Mouse (Mus musculus) bone marrow macrophage, adult 2 months (primary cell): ENCODE measurements at regions not wholly inside any gene's neighbourhood (a gene's known extent, or its start where the extent isn't known, plus 50 kb on each side); places are given as distances from the start of the nearest gene placed in this dataset.

Source experiments
- H3K27ac ChIP-seq: 2 replicates; pipeline ENCODE4 v1.5.1; 2012; ENCODE audit warnings: low read depth, low read length; ENCODE audit not compliant: insufficient read depth
- H3K4me1 ChIP-seq: 2 replicates; pipeline ENCODE4 v1.6.1; 2012; ENCODE audit warnings: low read length; ENCODE audit not compliant: control insufficient read depth, insufficient read depth
- H3K4me3 ChIP-seq: 2 replicates; pipeline ENCODE4 v1.5.1; 2012; ENCODE audit warnings: mild to moderate bottlenecking, low read length, moderate library complexity; ENCODE audit not compliant: insufficient read depth
- CTCF ChIP-seq: IDR thresholded peaks from 2 replicates; pipeline ENCODE4 v1.5.1; 2012; ENCODE audit warnings: low read depth, mild to moderate bottlenecking, low read length, moderate library complexity
- POLR2A ChIP-seq: IDR thresholded peaks from 2 replicates; pipeline ENCODE4 v1.6.1; 2012; ENCODE audit warnings: mild to moderate bottlenecking, low read depth, low read length, borderline replicate concordance

- Histone ChIP-seq H3K4me1 (no peaks in the 10 kb centered on the region), H3K27ac (no peak overlapping the region), H3K4me3 (no peak overlapping the region)
- no peak for TF ChIP-seq CTCF
Measured at GRCm38 (mm10) chr12:92379130-92379529, 530.2 kb upstream of the Sel1l start.

- TF ChIP-seq CTCF, result no peak
- no peak for TF ChIP-seq POLR2A
- no peak overlapping the region for H3K27ac ChIP-seq
- H3K4me3 ChIP-seq, result no peak overlapping the region
- no peaks in the 10 kb centered on the region for H3K4me1 ChIP-seq
Measured at GRCm38 (mm10) chr12:92365926-92366325, 517.0 kb upstream of the Sel1l start.

GRCm38 (mm10) chr12:92353386-92354257 is 504.7 kb upstream of the Sel1l start:
- Histone ChIP-seq H3K27ac (no peak overlapping the region), H3K4me3 (no peak overlapping the region), H3K4me1 (no peaks in the 10 kb centered on the region)
- TF ChIP-seq CTCF, result no peak
- no peak for TF ChIP-seq POLR2A

GRCm38 (mm10) chr12:92318241-92318640 is 469.3 kb upstream of the Sel1l start:
- Histone ChIP-seq H3K4me3 (no peak overlapping the region), H3K4me1 (no peaks in the 10 kb centered on the region), H3K27ac (no peak overlapping the region)
- TF ChIP-seq POLR2A (no peak), CTCF (no peak)

GRCm38 (mm10) chr12:92317609-92318008 is 468.7 kb upstream of the Sel1l start:
- TF ChIP-seq CTCF (no peak), POLR2A (no peak)
- H3K4me1 ChIP-seq, result no peaks in the 10 kb centered on the region
- no peak overlapping the region for H3K4me3 ChIP-seq
- no peak overlapping the region for H3K27ac ChIP-seq

- H3K4me1 ChIP-seq, result no peaks in the 10 kb centered on the region
- no peak overlapping the region for H3K27ac ChIP-seq
- no peak overlapping the region for H3K4me3 ChIP-seq
- no peak for TF ChIP-seq CTCF
- TF ChIP-seq POLR2A, result no peak
Measured at GRCm38 (mm10) chr12:92316285-92316684, 467.3 kb upstream of the Sel1l start.

GRCm38 (mm10) chr12:92315820-92316219 is 466.9 kb upstream of the Sel1l start:
- Histone ChIP-seq H3K4me3 (no peak overlapping the region), H3K27ac (no peak overlapping the region), H3K4me1 (no peaks in the 10 kb centered on the region)
- TF ChIP-seq CTCF (no peak), POLR2A (no peak)

GRCm38 (mm10) chr12:92302951-92303591 is 454.1 kb upstream of the Sel1l start:
- H3K4me3 ChIP-seq, result no peak overlapping the region
- 0 out of 2 replicates have a peak, but pooled peaks have one; percentile 13 for TF ChIP-seq CTCF
- no peak for TF ChIP-seq POLR2A
- no peaks in the 10 kb centered on the region for H3K4me1 ChIP-seq
- no peak overlapping the region for H3K27ac ChIP-seq

GRCm38 (mm10) chr12:92294887-92295286 is 445.9 kb upstream of the Sel1l start:
- TF ChIP-seq POLR2A (no peak), CTCF (no peak)
- H3K4me3 ChIP-seq, result no peak overlapping the region
- H3K4me1 ChIP-seq, result no peaks in the 10 kb centered on the region
- no peak overlapping the region for H3K27ac ChIP-seq

GRCm38 (mm10) chr12:92293341-92293720 is 444.4 kb upstream of the Sel1l start:
- no peak overlapping the region for H3K4me3 ChIP-seq
- H3K4me1 ChIP-seq, result no peaks in the 10 kb centered on the region
- no peak for TF ChIP-seq POLR2A
- TF ChIP-seq CTCF, result no peak
- no peak overlapping the region for H3K27ac ChIP-seq
